Mouse (Mus musculus): ENCODE measurements at regions not wholly inside any gene's neighbourhood (a gene's known extent, or its start where the extent isn't known, plus 50 kb on each side); places are given as distances from the start of the nearest gene placed in this dataset.

DNA sequence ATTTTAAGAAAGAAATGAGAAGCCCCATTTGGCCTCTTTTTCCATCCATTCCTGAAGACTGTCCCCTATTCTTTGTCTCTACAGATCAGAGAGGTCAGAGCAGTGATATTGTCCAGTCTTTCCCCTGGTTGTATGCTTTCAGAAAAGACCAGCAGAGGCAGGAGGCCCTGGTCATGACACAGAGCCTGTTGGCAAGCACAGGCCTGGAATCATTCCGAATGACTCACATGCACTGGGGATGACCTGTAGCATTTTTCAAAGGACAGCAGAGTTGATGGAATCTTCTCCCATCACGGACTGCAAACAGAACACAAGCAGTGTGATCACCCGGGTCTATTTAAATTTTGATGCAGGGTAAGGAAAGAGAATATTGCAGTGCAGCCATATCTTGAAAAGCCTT is 50.2 kb upstream of the Nxt1 start:
- Histone ChIP-seq H3K27me3 (ENCODE audit: control insufficient read depth, insufficient read depth, low read length) (no peaks in the 10 kb centered on the region), H3K27ac (ENCODE audit: low read length) (no peak overlapping the region), H3K36me3 (ENCODE audit: control insufficient read depth, insufficient read depth, low read length) (no peaks in the 10 kb centered on the region), H3K9me3 (replicated peaks; ENCODE audit: control insufficient read depth, low read length) (no peaks in the 10 kb centered on the region), H3K4me1 (ENCODE audit: control insufficient read depth, insufficient read depth, low read length) (no peaks in the 10 kb centered on the region), H3K9ac (ENCODE audit: low read length) (no peak overlapping the region), H3K4me2 (ENCODE audit: low read depth, low read length) (no peak overlapping the region), H3K4me3 (replicated peaks; ENCODE audit: low read length) (no peak overlapping the region)
- no peak for ATAC-seq (ENCODE audit: insufficient read depth, low FRiP score)
- WGBS: 39% methylated on average over 3 of the region's 3 CpGs

DNA sequence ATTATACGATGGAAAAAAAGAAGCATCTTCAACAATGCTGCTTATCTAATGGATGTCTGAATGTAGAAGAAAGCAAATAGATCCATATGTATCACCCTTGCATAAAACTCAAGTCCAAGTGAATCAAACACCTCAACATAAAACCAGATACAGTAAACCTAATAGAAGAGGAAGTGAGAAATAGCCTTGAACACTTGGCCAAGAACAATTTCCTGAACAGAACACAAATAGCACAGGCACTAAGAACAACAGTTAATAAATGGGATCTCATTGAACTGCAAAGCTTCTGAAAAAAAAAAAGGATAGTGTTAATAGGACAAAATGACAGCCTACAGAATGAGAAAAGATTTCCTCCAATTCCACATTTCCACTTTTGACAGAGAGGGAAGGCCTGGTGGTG is 60.5 kb upstream of the Nxt1 start:
- Histone ChIP-seq H3K4me3 (replicated peaks; ENCODE audit: low read length) (no peak overlapping the region), H3K27ac (ENCODE audit: low read length) (no peak overlapping the region), H3K36me3 (ENCODE audit: control insufficient read depth, insufficient read depth, low read length) (no peaks in the 10 kb centered on the region), H3K4me2 (ENCODE audit: low read depth, low read length) (no peak overlapping the region), H3K9me3 (replicated peaks; ENCODE audit: control insufficient read depth, low read length) (no peaks in the 10 kb centered on the region), H3K4me1 (ENCODE audit: control insufficient read depth, insufficient read depth, low read length) (no peaks in the 10 kb centered on the region), H3K27me3 (ENCODE audit: control insufficient read depth, insufficient read depth, low read length) (no peaks in the 10 kb centered on the region), H3K9ac (ENCODE audit: low read length) (no peak overlapping the region)
- no peak for ATAC-seq (ENCODE audit: insufficient read depth, low FRiP score)
- 88% methylated on average over 1 of the region's 1 CpGs for WGBS

DNA sequence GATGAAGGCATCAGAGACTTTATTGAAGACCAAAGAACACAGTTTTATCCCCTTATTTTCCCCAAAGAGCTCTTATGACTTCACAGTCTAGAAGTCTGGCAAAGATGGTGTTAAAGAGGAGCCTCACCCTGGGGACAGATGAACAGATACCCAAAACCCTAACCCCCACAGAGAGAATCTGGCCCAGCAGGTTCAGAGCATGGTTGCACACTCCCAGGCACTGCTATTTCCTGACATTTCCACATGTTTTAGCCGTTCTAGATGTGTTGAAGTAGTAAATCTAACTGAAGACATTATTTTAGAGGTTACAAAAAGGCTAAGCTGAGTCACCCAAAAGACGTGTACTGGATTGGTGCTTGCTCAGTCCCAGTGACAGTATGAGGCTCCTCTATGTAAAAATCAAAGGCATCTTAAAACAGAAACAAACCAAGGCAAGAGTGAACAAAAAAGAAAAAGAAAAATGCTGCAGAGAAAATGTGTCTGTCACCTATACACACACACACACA is 66.9 kb upstream of the Nxt1 start:
- no peaks in the 10 kb centered on the region for H3K9me3 ChIP-seq (replicated peaks; ENCODE audit: control insufficient read depth, low read length)
- 45% methylated on average over 2 of the region's 2 CpGs for WGBS
- no peak overlapping the region for H3K4me2 ChIP-seq (ENCODE audit: low read depth, low read length)
- no peaks in the 10 kb centered on the region for H3K27me3 ChIP-seq (ENCODE audit: control insufficient read depth, insufficient read depth, low read length)
- H3K27ac ChIP-seq (ENCODE audit: low read length): no peak overlapping the region
- ATAC-seq (ENCODE audit: insufficient read depth, low FRiP score): no peak
- no peaks in the 10 kb centered on the region for H3K4me1 ChIP-seq (ENCODE audit: control insufficient read depth, insufficient read depth, low read length)
- no peak overlapping the region for H3K9ac ChIP-seq (ENCODE audit: low read length)
- no peak overlapping the region for H3K4me3 ChIP-seq (replicated peaks; ENCODE audit: low read length)
- no peaks in the 10 kb centered on the region for H3K36me3 ChIP-seq (ENCODE audit: control insufficient read depth, insufficient read depth, low read length)

DNA sequence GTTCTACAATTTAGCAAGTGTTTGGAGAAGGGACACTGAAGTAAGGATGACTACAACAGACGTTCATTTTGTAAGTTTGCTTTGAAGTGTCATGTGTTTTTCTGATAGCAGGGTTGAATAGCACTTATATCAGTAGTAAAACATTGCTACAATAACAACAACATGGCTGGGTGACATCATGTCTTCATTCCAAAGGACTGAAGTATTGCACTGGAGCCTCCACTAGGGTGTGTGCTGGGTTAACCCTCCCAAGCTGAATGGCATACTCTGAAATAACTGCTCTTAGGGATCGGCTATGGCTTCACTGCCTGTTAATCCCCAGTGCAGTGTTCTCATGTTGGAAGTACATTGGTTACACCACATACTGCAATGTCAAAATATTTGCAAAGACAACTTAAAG is 68.5 kb upstream of the Nxt1 start:
- Histone ChIP-seq H3K9ac (ENCODE audit: low read length) (no peak overlapping the region), H3K9me3 (replicated peaks; ENCODE audit: control insufficient read depth, low read length) (no peaks in the 10 kb centered on the region), H3K36me3 (ENCODE audit: control insufficient read depth, insufficient read depth, low read length) (no peaks in the 10 kb centered on the region), H3K4me2 (ENCODE audit: low read depth, low read length) (no peak overlapping the region), H3K4me1 (ENCODE audit: control insufficient read depth, insufficient read depth, low read length) (no peaks in the 10 kb centered on the region), H3K27me3 (ENCODE audit: control insufficient read depth, insufficient read depth, low read length) (no peaks in the 10 kb centered on the region), H3K4me3 (replicated peaks; ENCODE audit: low read length) (no peak overlapping the region), H3K27ac (ENCODE audit: low read length) (no peak overlapping the region)
- 62% methylated on average over 2 of the region's 2 CpGs for WGBS
- no peak for ATAC-seq (ENCODE audit: insufficient read depth, low FRiP score)

DNA sequence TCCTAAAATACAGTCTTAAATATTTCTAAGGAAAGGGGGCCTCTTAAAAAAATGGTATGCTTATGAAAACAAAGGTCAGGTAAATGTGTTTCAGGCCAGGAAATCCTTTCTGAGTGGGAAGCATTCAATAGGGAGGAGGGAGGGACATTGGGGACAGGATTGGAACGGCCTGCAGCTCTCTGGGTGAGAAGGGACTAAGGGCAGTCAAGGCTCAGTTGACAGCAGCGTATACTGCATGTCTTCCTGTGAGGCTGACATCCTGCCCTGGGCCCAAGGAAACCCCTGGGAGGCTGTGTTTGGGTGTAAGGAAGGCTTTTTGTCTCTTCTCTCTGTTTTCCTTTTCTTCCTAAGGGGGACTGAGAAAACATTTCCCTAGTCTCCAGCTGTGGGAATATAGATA is 69.1 kb upstream of the Nxt1 start:
- Histone ChIP-seq H3K4me1 (ENCODE audit: control insufficient read depth, insufficient read depth, low read length) (no peaks in the 10 kb centered on the region), H3K36me3 (ENCODE audit: control insufficient read depth, insufficient read depth, low read length) (no peaks in the 10 kb centered on the region), H3K9ac (ENCODE audit: low read length) (no peak overlapping the region), H3K27me3 (ENCODE audit: control insufficient read depth, insufficient read depth, low read length) (no peaks in the 10 kb centered on the region), H3K4me3 (replicated peaks; ENCODE audit: low read length) (no peak overlapping the region), H3K27ac (ENCODE audit: low read length) (no peak overlapping the region), H3K9me3 (replicated peaks; ENCODE audit: control insufficient read depth, low read length) (no peaks in the 10 kb centered on the region), H3K4me2 (ENCODE audit: low read depth, low read length) (no peak overlapping the region)
- 57% methylated on average over 2 of the region's 2 CpGs for WGBS
- no peak for ATAC-seq (ENCODE audit: insufficient read depth, low FRiP score)

DNA sequence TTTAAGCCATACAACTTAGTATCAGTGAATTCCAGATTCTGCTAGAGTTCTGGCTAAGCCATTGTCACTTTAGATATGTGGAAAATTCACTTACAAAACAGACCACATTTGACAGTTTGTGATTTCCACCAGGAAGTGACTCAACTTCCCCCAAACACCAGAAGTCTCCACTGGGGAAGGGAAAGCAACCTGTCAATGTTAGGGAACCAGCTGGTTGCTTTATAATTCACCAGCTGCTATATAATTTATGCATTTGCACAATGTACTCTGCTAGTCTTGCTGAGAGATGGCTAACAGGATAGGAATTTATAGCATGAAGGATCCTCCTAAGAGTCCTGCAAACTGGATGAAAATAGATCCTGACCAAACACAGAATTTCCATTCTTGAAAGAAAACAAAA is 72.9 kb upstream of the Nxt1 start:
- Histone ChIP-seq H3K27me3 (ENCODE audit: control insufficient read depth, insufficient read depth, low read length) (no peaks in the 10 kb centered on the region), H3K4me1 (ENCODE audit: control insufficient read depth, insufficient read depth, low read length) (no peaks in the 10 kb centered on the region), H3K4me2 (ENCODE audit: low read depth, low read length) (no peak overlapping the region), H3K9me3 (replicated peaks; ENCODE audit: control insufficient read depth, low read length) (no peaks in the 10 kb centered on the region), H3K9ac (ENCODE audit: low read length) (no peak overlapping the region), H3K36me3 (ENCODE audit: control insufficient read depth, insufficient read depth, low read length) (no peaks in the 10 kb centered on the region), H3K4me3 (replicated peaks; ENCODE audit: low read length) (no peak overlapping the region), H3K27ac (ENCODE audit: low read length) (no peak overlapping the region)
- ATAC-seq (ENCODE audit: insufficient read depth, low FRiP score): no peak

DNA sequence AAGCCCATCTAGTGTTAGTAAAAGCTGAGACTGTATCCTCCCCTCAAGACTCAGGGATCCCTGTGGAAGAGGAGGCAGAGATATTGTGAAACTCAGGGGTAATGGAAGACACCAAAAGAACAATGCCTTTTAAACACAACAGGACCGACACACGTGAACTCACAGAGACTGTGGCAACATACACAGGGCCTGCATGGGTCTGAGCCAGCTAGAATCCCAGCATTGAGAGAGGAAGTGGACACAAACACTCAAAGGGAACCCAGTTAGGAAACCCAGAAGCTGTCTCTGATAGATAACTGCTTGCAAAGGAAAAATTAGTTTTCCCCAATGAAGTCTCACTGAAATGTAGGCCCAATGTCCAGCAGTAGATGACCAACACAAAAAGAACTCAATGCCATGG is 75.4 kb upstream of the Nxt1 start:
- WGBS: 90% methylated on average over 2 of the region's 2 CpGs

DNA sequence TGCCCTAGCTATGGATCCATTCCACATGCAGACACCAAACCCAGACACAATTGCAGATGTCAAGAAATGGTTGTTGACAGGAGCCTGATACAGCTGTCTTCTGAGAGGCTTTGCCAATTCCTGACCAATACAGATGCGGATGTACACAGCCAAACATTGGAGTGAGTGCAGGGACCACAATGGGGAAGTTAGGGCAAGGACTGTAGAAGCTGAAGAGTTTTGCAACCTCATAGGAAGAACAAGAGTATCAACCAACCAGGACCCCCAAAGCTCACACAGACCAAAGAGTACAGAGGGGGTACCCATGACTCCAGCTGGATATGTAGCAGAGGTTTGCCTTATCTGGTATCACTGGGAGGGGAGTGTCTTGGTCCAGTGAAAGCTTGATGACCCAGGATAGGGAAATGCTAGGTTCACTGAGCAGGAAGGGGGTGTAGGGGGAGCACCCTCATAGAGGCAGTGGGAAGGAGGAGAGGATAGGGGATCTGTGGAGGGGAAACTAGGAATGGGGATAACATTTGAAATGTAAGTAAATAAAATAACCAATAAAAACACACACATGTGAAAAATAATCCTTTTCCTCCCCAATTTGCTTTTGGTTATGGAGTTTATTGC is 86.6 kb upstream of the Nxt1 start:
- Histone ChIP-seq H3K4me2 (ENCODE audit: low read depth, low read length) (no peak overlapping the region), H3K27ac (ENCODE audit: low read length) (no peak overlapping the region), H3K27me3 (ENCODE audit: control insufficient read depth, insufficient read depth, low read length) (no peaks in the 10 kb centered on the region), H3K9ac (ENCODE audit: low read length) (no peak overlapping the region), H3K36me3 (ENCODE audit: control insufficient read depth, insufficient read depth, low read length) (no peaks in the 10 kb centered on the region), H3K4me1 (ENCODE audit: control insufficient read depth, insufficient read depth, low read length) (no peaks in the 10 kb centered on the region), H3K9me3 (replicated peaks; ENCODE audit: control insufficient read depth, low read length) (no peaks in the 10 kb centered on the region), H3K4me3 (replicated peaks; ENCODE audit: low read length) (no peak overlapping the region)
- no peak for ATAC-seq (ENCODE audit: insufficient read depth, low FRiP score)
- WGBS: 75% methylated on average over 1 of the region's 1 CpGs

More for the DNA sequence above, 75.4 kb upstream of the Nxt1 start:
- H3K4me3 ChIP-seq (replicated peaks; ENCODE audit: low read length): no peak overlapping the region
- H3K9ac ChIP-seq (ENCODE audit: low read length): no peak overlapping the region
- no peak for ATAC-seq (ENCODE audit: insufficient read depth, low FRiP score)
- H3K9me3 ChIP-seq (replicated peaks; ENCODE audit: control insufficient read depth, low read length): no peaks in the 10 kb centered on the region
- no peaks in the 10 kb centered on the region for H3K36me3 ChIP-seq (ENCODE audit: control insufficient read depth, insufficient read depth, low read length)
- H3K27ac ChIP-seq (ENCODE audit: low read length): no peak overlapping the region
- H3K4me1 ChIP-seq (ENCODE audit: control insufficient read depth, insufficient read depth, low read length): no peaks in the 10 kb centered on the region
- H3K27me3 ChIP-seq (ENCODE audit: control insufficient read depth, insufficient read depth, low read length): no peaks in the 10 kb centered on the region
- H3K4me2 ChIP-seq (ENCODE audit: low read depth, low read length): no peak overlapping the region

DNA sequence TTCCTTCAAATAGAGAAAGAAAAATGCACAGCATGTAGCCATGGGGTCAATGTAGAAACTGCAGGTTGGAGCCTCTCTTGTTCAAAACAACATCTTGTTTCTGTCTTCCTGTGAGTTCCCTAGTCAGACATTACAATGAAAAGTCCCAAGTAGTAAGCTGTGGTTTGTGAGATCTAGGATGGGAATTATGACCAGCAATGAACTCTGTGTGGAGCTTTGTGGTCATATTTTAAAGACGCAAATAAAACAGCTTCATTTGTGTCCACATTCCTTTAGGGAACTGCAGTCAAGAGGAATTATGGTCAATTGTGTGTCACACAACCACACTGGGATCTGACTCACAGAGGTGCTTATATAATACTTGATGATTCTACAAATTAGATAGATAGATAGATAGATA is 90.2 kb upstream of the Nxt1 start:
- no peak overlapping the region for H3K27ac ChIP-seq (ENCODE audit: low read length)
- no peaks in the 10 kb centered on the region for H3K36me3 ChIP-seq (ENCODE audit: control insufficient read depth, insufficient read depth, low read length)
- H3K4me1 ChIP-seq (ENCODE audit: control insufficient read depth, insufficient read depth, low read length): no peaks in the 10 kb centered on the region
- no peak for ATAC-seq (ENCODE audit: insufficient read depth, low FRiP score)
- H3K9me3 ChIP-seq (replicated peaks; ENCODE audit: control insufficient read depth, low read length): no peaks in the 10 kb centered on the region
- no peak overlapping the region for H3K4me2 ChIP-seq (ENCODE audit: low read depth, low read length)
- WGBS: 86% methylated on average over 1 of the region's 1 CpGs
- H3K4me3 ChIP-seq (replicated peaks; ENCODE audit: low read length): no peak overlapping the region
- no peaks in the 10 kb centered on the region for H3K27me3 ChIP-seq (ENCODE audit: control insufficient read depth, insufficient read depth, low read length)
- H3K9ac ChIP-seq (ENCODE audit: low read length): no peak overlapping the region

DNA sequence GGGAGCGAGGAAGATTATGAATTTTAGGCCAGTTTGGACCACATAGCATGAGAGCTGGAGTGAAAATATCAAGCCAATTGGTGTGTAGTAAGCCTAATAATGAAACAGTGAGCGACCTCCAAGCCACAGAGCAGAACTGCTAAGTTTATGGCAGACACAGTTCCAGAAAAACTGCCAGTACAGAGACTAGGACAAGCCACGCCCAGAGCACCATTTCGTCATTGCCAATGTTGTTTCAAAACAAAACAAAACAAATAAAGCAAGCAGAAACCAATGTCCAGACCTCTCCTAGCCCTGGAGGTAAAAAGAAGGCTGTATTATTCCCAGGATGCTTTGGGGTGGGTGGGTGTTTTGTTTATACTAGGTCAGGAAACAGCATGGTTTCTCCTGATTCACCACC is 90.7 kb upstream of the Nxt1 start:
- H3K27me3 ChIP-seq (ENCODE audit: control insufficient read depth, insufficient read depth, low read length): no peaks in the 10 kb centered on the region
- WGBS: 67% methylated on average over 4 of the region's 4 CpGs
- H3K9me3 ChIP-seq (replicated peaks; ENCODE audit: control insufficient read depth, low read length): no peaks in the 10 kb centered on the region
- ATAC-seq (ENCODE audit: insufficient read depth, low FRiP score): no peak
- H3K4me3 ChIP-seq (replicated peaks; ENCODE audit: low read length): no peak overlapping the region
- H3K9ac ChIP-seq (ENCODE audit: low read length): no peak overlapping the region
- H3K4me2 ChIP-seq (ENCODE audit: low read depth, low read length): no peak overlapping the region
- no peak overlapping the region for H3K27ac ChIP-seq (ENCODE audit: low read length)
- no peaks in the 10 kb centered on the region for H3K36me3 ChIP-seq (ENCODE audit: control insufficient read depth, insufficient read depth, low read length)
- H3K4me1 ChIP-seq (ENCODE audit: control insufficient read depth, insufficient read depth, low read length): no peaks in the 10 kb centered on the region

Measured in stomach, embryonic 16.5 days (tissue).